Mouse (Mus musculus) kidney, postnatal 25 days (tissue): ENCODE measurements at regions not wholly inside any gene's neighbourhood (a gene's known extent, or its start where the extent isn't known, plus 50 kb on each side); places are given as distances from the start of the nearest gene placed in this dataset.

Experiments used
- DNase-seq, 2 experiments: peaks; one replicate each; pipeline ENCODE4 v3.0.0; 2021; ENCODE audit warnings: mixed read lengths in 2 of 2

DNA sequence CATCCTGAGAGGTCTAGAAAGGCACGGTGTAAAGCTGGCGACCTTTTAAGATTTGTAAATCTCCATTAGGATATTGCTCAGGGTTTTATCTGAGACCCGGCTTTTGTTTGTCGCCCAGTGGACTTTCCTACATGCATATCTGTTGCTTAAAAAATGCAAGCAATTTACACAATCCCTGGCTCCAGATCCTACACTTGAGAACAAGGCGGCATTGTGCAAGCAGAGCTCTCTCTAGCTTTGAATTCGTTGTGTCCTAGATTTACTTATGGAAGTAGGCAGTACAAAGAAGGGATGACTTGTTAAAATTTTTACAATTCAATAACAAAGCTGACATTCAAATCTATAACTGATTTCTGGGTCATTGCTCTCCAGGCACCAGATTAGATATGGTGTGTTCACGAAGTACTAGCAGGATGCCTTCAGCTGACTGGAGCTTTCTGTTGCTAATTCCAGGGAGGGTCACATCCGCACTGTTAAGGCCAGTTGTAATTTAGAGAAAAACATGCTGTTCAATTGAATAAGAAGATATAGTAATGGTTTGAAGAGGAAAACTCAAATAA lies 62.2 kb upstream of the Teddm2 start:
- no peak for DNase-seq

DNA sequence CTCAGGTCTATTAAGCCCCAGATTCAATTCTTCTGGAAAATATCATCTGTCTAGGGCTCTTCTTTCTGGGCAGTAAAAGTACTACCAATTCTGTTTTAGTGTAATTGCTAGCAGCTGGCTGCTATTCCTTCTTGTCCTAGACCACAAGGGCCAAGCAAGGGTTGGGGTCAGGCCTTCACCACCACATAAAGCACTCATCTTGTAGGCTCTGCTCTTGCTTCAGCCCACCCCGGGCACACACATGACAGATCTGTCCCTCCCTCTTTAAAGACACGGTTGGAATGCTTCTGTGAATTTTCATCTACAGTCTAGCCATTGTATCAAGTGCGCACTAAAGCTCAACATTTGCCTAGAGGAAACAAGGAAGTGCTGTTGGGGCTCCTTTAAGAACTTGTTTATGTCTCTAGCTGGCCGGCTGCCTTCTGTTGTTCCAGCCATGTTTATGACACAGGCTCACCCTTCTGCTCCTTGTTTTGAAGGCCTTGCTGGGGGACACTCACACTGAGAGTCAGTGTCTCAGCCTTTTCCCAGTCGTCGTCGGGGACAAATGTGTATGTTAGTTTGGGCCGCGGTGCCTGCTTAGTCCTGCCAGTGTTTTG lies 63.8 kb upstream of the Teddm2 start:
- DNase-seq: no peak

DNA sequence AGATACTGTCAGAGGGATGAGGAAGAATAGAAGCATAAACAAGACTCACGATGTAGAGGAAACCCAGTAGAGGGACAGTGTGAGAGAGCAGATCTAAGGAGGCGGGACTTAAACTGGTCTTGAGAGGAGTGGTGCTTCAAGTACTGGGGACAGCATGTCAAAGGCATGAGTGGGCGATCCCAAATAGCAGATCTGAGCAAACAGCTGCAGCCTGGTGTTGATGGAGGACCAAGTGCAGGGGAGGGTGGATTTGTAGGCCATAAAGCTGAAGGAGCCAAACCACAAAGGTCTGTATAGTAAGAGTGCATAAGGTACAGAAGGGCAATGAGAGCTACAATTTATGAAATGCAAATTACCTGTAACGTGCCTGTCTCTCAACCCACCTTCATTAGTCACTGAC lies 69.4 kb upstream of the Teddm2 start:
- no peak for DNase-seq

DNA sequence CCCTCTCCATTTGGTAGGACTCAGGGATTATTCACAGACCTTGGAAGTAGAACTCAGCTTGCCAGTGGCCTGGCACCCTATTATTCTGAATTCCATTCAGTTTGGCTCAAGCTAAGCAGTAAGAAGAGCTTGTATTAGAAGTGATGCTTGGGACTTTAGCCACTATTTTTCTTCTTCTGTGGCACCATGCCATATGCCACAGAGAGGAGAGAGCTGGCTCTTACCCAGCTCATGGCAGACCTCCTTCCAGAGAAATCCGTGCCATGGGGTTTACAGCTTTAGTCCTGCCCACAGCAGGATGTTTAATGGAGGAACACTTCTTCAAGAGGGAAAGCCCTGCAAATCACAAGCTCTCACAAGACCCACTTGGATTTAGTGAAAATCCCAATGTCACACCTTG lies 74.3 kb upstream of the Teddm2 start:
- DNase-seq: no peak

DNA sequence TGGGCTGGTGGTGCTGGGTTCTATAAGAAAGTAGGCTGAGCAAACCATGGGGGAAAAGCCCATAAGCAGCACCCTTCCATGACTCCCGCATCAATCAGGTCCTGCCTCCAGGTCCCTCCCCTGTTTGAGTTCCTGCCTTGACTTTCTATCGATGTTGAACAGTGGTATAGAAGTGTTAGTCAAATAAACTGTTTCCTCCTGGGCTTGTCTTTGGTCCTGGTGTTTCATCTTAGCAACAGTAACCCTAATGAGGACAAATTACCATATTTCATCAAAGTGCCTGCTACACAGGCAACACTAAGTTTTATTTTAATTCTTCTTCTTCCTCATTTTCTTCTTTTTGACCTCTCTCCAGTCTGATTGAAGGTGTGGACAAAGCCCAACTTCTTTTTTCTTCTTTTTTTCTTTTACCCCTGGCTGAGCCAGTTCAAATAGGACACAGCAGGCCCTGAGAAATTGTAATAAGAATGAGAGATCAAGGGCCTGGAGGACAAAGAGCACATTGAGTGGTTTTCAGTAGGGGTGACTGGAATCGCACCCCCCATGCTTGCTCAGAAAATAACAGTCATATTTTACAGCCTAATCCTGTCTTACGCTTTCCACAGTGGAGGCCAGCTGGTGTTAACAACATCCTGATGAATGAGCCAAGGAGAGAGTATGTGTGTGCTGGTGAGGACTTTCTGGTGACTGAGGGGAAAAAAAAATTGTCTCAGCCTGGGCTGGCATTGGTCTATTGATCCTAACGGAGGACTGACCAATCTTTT lies 78.1 kb upstream of the Teddm2 start:
- DNase-seq: no peak

DNA sequence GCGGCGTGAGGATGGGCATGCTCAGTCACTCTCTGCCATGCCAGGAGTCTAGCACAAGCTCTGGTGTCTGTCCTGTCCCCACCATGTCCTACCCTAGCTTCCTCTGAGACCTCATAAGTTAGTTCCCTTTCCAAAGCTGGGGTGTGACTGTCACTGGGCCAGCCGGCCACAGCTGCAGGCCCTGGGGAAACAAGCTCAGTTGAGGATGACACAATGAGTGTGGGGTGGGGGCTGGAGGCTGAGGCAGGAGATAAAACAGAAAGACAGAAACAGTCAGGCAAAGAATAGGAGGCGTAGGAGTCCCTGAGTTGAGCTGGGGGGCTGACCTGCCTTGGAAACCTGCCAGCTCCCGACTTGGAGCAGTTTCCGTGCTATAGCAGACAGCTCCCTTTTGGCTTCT lies 80.9 kb upstream of the Teddm2 start:
- no peak for DNase-seq

DNA sequence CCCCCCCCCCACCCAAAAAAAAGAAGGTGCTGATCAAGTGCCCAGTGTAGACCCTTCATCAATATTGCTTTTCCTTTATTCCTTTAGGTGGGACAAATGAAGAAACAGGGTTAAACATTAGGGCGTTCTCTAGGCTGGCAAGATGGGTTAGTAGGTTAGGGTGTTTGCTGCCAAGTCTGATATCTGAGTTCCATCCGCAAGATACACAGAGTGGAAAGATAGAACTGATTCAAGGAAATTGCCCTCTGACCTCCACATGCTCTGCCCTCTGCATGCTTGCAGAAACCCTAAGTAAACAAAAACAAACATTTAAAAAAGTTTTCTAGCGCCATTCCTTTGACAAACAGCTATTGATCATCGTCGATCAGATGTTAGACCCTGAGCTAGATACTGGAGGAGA lies 85.6 kb upstream of the Teddm2 start:
- DNase-seq: no peak

DNA sequence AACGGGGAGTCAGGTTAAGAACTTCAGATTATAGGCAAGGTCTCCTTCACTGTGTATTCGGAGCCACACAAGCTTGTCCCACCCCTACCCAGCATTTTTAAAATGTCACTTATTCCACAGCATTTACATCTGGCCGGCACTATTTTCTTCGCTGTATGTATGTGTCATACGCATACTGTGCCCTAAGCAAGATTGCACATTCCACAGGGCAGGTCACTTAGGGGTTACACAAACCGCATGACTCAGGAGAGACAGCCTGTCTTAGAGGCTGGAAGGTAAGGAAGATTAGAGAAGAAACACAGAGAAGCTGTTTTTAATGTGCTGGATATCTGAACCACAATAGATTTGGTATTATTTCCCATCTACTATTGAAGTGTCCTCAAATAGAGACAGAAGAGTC lies 86.6 kb upstream of the Teddm2 start:
- no peak for DNase-seq

DNA sequence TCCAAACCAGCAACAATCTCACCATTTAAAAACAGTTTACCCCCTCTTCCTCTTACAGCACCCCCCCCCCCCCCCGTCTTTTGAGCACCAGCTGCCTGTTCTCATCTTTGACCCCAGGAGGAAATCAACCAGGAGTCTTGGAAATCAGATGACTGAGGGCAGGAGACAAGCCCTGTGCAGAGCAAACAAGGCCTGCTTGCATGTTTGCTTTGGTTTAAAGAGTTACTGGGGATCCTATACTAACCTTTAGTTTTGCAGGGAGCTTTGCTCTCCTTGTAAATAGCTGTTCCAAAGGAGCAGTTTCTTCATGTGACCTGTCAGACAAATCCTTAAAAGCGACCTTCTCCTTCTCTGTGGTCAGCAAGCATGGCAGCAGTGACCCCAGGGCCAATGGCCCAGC lies 88.3 kb upstream of the Teddm2 start:
- no peak for DNase-seq

DNA sequence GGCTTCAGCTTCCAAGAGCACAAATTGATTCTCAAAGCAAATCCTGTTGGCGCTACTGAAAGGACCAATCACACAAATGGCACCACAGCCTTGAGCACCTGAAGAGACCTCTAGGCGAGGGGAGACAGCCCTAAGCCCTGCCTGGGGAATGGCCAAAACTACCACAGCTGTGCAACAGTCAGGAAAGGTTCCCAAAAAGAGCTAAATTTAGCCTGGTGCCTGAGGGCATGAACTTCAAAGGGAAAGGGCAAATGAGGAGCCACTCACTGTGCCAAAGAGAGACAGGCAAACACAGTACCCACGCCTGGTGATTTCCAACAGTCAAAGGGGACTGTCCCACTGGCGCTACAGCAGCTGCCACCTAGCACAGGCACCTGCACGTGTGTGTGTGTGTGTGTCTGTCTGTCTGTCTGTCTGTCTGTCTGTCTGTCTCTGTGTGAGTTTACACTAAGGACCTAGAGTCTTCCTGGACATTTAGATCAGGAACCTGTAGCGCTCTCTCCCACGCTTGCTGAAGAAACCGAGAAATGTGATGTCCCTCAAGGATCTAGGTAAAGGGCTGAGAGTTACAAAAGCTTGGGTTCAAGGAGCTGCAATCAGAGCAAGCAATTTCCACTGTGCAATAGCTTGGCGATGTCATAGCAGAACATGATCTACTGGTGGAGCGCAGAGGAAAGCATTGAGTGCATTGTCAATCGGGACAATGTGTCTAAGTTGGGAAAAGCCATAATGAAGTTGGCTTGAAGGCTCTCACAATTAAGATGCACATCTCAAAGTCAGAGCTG lies 90.8 kb upstream of the Teddm2 start:
- peak in 1 of 2 experiments; percentile 38 for DNase-seq

DNA sequence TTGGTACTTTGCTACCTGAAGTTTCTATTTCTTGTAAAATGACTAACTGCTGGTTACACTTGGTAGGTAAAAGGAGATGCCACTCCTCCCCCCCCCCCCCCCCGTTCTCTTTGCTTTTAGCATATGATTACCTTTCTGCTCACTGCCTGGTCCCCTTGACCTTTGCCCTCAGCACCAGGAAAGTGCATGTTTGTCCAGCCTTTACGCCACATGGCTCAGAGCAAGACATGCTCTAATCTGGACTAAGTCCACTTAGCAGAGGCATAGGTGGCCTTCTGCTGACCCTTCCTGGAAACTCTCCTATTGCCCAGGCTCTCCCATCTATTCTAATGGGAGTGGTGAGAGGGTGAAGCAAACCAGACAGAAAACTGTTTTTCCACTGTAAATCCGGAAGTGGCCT lies 92.4 kb upstream of the Teddm2 start:
- DNase-seq: peak; percentile 11 to 65

DNA sequence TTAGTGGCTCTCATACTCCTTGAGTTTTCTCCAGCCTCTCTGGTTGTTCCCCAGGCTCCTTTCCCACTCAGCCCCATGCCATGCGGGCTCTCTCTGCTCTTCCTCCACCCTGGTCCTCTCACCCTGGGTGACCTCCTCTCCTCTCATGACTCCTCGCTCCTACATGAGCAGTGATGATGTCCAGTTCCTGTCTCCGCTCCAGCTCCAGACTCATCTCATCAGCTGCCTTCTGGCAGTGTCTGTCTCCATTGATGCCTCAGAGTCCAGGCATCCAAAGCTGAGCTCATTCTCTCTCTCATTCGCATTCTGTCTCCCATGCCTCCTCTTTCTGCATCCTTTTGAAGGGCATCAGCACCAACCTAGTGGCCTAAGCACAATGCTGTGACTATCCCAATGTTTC lies 94.8 kb upstream of the Teddm2 start:
- DNase-seq: no peak

DNA sequence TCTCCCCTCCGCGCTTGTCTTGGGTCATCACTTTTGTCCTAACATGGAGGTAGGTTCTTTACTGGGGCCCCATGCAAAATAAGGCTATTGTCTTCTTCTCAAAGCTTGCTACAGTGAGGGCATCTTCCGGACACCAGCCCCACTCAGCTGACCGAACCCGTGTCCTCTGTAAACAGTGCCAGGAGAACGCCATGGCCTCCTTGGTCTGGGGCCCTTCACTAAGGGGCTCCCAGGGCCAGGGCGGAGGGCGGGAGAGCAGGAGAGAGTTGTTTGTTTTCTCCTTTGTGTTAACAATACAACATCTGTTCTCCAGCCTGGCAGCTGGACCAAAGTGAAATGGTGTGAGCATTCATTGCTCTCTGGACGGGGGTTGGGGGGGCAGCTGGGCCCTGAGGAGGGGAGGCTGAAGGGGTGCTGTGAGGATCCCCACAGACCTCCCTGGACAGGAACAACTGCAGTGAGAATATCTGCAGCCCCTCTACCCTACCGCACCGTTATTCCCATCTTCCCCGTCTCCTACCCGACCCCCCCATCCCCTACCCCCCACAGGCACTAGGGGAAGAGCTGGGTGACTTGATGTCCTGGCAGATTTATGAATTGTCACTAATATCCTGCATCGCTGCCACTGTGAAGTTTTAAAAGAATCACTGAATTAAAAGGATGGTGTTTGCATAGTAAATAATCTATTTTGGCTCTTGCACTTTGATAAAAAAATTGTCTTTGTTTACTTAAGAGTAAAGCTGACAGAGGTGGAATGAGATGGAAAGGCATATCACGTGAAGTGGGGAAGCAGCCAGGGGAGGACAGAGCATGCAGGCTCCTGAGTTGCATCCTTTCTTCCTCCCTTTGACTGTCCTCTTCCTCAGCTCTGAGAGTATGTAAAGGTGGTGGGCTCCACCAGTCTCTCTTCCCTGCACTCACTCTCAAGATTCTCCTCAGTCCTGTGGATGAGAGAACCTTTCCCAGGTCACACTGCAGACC lies 97.5 kb upstream of the Teddm2 start:
- no peak for DNase-seq

DNA sequence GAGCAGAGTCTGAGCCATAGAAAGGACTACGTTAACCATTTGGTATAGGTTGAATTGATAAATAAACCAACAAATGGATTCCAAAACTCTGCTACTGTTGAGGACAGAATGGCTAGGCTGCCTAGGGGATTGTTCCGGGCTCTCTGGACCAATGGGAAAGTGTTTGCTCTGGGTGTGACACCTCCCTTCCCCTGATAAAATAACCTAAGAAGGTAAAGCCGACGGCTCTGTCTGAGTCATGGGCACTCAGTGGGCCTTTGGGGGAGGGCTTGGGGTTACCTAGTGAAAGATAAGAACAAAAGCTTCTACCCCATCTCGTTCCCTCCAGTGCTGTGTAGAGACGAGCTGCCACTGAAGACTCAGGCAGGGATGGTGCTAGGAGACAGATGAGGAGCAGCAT lies 99.7 kb upstream of the Teddm2 start:
- DNase-seq: no peak

DNA sequence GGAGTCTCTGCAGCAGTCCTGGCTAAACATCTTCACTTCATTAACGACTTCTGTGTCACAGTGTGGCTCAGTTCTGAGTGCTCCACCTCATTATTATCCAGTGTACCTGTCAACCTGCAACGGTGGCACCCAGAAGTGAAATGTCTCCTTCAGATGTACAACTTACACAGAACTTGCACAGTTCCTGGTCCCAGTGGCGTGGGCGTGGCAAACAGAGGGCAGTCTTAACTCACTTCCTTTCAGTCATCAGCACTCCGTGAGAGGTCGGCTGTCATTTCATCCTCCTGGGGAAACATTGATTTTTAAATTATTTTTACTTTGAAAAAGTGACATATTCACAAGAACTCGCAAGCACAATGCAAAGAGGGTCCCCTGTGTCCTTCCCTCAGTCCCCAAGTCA lies 103.6 kb upstream of the Teddm2 start:
- no peak for DNase-seq

DNA sequence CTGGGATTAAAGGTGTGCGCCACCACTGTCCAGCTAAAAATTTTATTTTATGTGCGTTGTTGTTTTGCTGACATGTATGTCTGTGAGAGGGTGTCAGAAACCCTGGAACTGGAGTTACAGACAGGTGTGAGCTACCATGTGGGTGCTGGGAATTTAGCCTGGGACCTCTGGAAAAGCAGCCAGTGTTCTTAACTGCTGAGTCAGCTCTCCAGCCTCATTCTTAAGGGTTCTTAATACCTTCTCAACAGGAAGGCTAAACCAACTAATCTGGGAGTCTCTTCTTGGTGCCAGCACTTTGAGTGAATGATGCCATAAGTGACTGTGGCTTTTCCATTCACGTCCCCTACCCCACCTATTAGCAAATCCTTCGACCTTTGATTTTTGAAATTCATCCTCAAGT lies 104.6 kb upstream of the Teddm2 start:
- DNase-seq: no peak

DNA sequence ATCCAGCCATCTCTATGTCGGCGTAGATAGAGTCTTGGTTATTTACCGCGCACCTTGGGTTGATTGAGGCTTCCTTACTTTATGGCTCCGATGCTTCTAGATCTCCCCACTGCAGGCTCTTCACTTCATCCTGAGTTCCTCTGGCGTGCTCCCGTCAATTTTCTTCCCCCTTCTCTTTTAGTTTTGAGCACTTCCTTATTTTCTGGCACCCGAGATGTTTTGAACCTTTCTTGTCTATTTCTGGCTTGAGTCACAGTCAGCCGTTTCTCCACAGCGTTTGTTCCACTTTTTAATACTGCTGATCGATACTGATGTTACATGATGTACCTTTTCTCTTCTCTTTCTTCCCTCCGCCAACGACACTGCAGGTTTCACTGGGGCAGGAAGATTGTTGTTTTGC lies 106.0 kb upstream of the Teddm2 start:
- no peak for DNase-seq

DNA sequence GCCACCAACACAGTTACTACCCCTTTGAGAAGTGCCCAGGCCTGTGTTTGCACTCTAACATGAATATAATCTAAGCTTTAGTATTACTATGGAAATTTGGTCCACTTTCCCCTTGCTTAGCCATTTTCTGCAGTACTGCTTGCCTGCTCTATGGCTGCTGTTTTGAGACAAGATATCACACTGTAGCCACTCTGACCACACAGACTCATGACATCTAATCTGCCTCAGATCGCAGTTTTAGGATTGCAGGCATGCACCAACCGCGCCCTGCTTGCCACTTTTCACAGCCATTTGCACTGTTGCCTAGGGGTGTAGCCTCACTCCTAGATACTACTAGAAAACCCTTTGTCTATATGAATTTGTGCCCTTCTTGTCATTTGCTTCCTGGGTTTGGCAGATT lies 107.4 kb upstream of the Teddm2 start:
- no peak for DNase-seq

DNA sequence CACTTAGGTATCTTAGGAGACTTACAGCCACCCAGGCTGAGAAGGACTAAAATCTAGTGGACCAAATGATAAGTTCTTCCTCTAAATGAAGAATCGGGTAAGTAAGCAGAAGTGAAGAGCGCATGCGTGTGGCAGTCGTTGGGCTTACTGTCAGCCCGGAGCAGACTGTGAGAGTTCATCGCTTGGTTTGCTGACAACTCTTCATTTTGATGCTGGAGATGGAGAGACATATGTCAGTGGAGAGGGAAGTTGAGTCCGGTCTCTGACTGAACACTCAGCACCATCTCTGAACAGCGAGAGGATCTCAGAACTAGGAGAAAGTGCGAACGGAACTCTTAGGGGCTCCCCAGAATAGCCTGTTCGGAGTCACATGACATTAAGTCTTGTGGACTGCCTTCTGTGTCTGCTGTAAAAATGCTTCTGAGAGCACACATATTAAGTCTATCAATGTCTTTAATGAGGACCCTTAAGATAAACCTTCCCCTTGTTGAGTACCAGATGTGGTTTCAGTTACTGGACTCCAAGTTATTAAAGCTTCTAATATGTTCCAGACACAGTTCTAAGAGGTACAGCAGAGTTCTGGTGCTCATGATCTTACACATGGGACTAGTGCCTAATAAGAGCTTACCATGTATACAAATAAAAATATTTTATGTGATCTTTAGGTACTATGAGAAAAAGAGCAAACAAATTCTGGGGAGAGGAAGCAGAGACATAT lies 108.7 kb upstream of the Teddm2 start:
- DNase-seq: no peak

DNA sequence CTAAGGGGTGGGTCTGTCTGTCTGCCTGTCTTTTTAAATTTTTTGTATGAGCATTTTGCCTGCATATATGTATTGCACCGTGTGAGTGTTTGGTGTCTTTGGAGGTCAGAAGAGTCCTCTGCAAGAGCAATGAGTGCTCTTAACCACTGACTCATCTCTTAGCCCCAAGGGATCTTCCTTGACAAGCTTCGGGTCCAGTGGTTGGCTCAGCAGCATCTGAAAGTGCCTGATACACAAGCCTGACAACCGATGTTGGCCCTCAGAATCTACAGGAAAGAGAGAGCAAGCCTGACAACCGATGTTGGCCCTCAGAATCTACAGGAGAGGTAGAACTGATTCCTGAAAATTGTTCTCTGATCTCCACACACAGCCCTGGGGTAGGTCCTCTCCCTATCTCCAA lies 110.7 kb upstream of the Teddm2 start:
- DNase-seq: no peak

DNA sequence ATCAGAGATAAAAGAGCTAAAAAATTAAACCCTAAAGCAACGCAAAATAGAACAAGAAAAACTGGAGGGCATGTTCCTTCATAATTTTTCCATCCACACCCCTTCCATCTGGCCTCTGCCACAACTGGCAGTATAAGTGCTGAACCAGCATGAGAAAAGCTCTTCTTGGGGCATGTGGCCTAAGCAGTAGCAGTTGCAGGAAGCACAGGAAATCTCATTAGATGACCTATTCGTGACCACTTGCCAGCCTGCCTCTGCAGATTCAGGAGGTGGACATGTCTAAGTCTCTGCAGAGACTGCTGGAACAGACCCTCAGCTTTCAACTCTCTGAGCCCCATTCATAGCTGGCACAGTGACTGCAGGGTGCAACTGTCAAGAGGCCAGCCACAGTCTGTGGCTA lies 116.5 kb upstream of the Teddm2 start:
- DNase-seq: no peak

DNA sequence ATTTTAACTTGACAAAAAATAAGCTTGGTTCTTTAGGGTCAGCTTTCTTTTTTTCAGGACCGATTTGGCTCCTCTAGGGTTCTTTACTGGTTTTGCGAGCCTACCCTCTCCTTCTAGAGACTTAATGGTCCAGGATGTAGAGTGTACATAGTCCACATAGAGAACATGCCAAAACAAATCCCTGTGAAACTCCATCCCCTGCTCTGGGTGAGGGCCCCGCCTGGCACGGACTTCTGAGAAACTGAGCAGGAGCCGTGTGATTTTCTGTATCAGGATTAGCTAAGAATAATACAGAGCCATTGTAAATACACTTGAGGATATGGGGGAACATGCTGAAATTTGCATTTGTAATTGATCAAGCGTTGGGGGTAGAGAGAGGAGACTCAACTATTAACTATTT lies 118.2 kb upstream of the Teddm2 start:
- no peak for DNase-seq
